Mouse (Mus musculus) MEL (cell line): ENCODE measurements around the gene Ugt1a9. TPM values are rescaled to one million over a fixed set of nuclear protein-coding genes. Genes with fewer than 3 reads are reported as not detected.
"Not testable (repeated sequence)": the region's sequence is repeated elsewhere in the genome, so short reads cannot be mapped to it uniquely, and the experiment has no call there.

Source experiments
- DNase-seq: peaks from one replicate; pipeline ENCODE4 v3.0.0; 2011; ENCODE audit warnings: low read depth, low spot score
- H3K27ac ChIP-seq: 2 replicates; pipeline ENCODE4 v1.5.1; 2012; ENCODE audit warnings: low read depth, mild to moderate bottlenecking, control low read depth, low read length, moderate library complexity; ENCODE audit not compliant: control insufficient read depth
- H3K27me3 ChIP-seq, 2 experiments: fragments of 150-350 bp in 1 of 2; sonication (generic) in 1 of 2; 2 replicates each; pipeline ENCODE4 v1.6.1; 2012; ENCODE audit warnings: low read length in 2 of 2, mild to moderate bottlenecking in 2 of 2, improper control_type of control experiment in 1 of 2, moderate library complexity in 1 of 2; ENCODE audit not compliant: insufficient read depth in 2 of 2, control insufficient read depth in 1 of 2
- H3K36me3 ChIP-seq, 2 experiments: 2 replicates each; pipeline ENCODE4 v1.6.1; 2012 to 2014; ENCODE audit warnings: low read length in 2 of 2, improper control_type of control experiment in 1 of 2, inconsistent platforms in 1 of 2, mild to moderate bottlenecking in 1 of 2; ENCODE audit not compliant: insufficient read depth in 2 of 2, control insufficient read depth in 1 of 2
- H3K4me1 ChIP-seq, 2 experiments: fragments of 150-350 bp in 1 of 2; sonication (generic) in 1 of 2; 2 replicates each; pipeline ENCODE4 v1.6.1; 2012; ENCODE audit warnings: low read length in 2 of 2, improper control_type of control experiment in 1 of 2, mild to moderate bottlenecking in 1 of 2; ENCODE audit not compliant: insufficient read depth in 2 of 2, control insufficient read depth in 1 of 2
- H3K4me3 ChIP-seq, 2 experiments: fragments of 150-350 bp in 1 of 2; sonication (generic) in 1 of 2; 2 replicates each; pipeline ENCODE4 v1.5.1; 2012; ENCODE audit warnings: low read depth in 2 of 2, low read length in 2 of 2, mild to moderate bottlenecking in 2 of 2, moderate library complexity in 2 of 2, control low read depth in 1 of 2, improper control_type of control experiment in 1 of 2; ENCODE audit not compliant: control insufficient read depth in 1 of 2, insufficient read depth in 1 of 2
- H3K79me2 ChIP-seq: 2 replicates; pipeline ENCODE4 v1.6.1; 2012; ENCODE audit warnings: mild to moderate bottlenecking, low read length, moderate library complexity; ENCODE audit not compliant: control insufficient read depth, poor library complexity, insufficient read depth
- H3K9ac ChIP-seq: 2 replicates; pipeline ENCODE4 v1.6.1; 2012; ENCODE audit warnings: low read depth, mild to moderate bottlenecking, control low read depth, low read length, moderate library complexity; ENCODE audit not compliant: control insufficient read depth, poor library complexity, severe bottlenecking
- H3K9me3 ChIP-seq: fragments of 150-350 bp; sonication (generic); replicated peaks from 2 replicates; pipeline ENCODE4 v1.6.1; 2012; ENCODE audit warnings: mild to moderate bottlenecking, low read length, improper control_type of control experiment, moderate library complexity; ENCODE audit not compliant: insufficient read depth
- CHD2 ChIP-seq: IDR thresholded peaks from 2 replicates; pipeline ENCODE4 v1.6.1; 2011; ENCODE audit warnings: low read length, improper control_type of control experiment
- ETS1 ChIP-seq: IDR thresholded peaks from 2 replicates; pipeline ENCODE4 v1.6.1; 2012; ENCODE audit warnings: low read depth, mild to moderate bottlenecking, inconsistent platforms, low read length, improper control_type of control experiment, moderate library complexity
- MAX ChIP-seq: IDR thresholded peaks from 2 replicates; pipeline ENCODE4 v1.6.1; 2011; ENCODE audit warnings: low read length, improper control_type of control experiment
- SIN3A ChIP-seq: IDR thresholded peaks from 2 replicates; pipeline ENCODE4 v1.6.1; 2012; ENCODE audit warnings: low read length, improper control_type of control experiment, inconsistent platforms
- polyA plus RNA-seq, 2 experiments: library from polyadenylated mRNA; stranded (reverse) in 1 of 2; unstranded in 1 of 2; fragments of >175 nt in 1 of 2; fragments of >200 nt in 1 of 2; gene quantifications; 2 replicates each; pipeline versions ENCODE4 v1.2.1 to v1.2.4; 2012; ENCODE audit warnings: low replicate concordance in 2 of 2, low read depth in 1 of 2; ENCODE audit not compliant: insufficient read length in 2 of 2, insufficient read depth in 1 of 2, missing spikeins in 1 of 2
- total RNA-seq: library from RNA; depleted of rRNA; stranded (reverse); fragments of 300-350 nt; gene quantifications from 2 replicates; pipeline ENCODE4 v1.2.3, GENCODE M21; 2012; rRNA removed

Gene Ugt1a9
- total RNA-seq = not detected in 2 replicates
- not detected for polyA plus RNA-seq

DNA sequence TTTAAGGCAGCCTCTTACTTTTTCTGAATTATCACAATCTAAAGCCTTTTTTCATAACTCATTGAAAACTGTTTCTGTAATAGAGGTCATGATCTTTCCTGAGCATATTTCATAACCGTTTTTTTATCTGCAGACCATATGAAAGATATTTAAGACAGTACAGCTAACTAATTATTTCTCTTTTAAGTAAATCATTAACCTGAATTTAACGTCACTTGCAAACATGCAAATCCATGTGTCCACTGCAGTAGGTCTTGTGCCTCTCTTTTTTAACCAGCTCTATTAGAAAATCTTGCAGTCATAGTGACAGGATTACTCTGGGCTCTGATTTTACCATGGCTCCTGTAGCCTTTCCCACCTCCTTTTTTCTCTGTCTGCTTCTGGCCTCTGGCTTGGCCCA is at the start of gene Ugt1a9:
Gene Ugt1a9 (plus strand): TSS at position 306 of the 400 bp plus-strand sequence.
- no peaks in the 10 kb centered on the region for H3K4me1 ChIP-seq
- H3K27me3 ChIP-seq = peaks cover 0 to 1% of the 10 kb centered on the region in 2 experiments; a peak in 1 of 4 replicates
- no peak within 1 kb of the TSS for H3K9ac ChIP-seq
- no peak for DNase-seq
- TF ChIP-seq SIN3A (no peak), ETS1 (no peak), MAX (no peak), CHD2 (no peak)
- H3K36me3 ChIP-seq = no peaks in the 10 kb centered on the region
- no peaks in the 10 kb centered on the region for H3K79me2 ChIP-seq
- no peak within 1 kb of the TSS for H3K4me3 ChIP-seq
- no peak within 1 kb of the TSS for H3K27ac ChIP-seq
- H3K9me3 ChIP-seq = no peaks in the 10 kb centered on the region

DNA sequence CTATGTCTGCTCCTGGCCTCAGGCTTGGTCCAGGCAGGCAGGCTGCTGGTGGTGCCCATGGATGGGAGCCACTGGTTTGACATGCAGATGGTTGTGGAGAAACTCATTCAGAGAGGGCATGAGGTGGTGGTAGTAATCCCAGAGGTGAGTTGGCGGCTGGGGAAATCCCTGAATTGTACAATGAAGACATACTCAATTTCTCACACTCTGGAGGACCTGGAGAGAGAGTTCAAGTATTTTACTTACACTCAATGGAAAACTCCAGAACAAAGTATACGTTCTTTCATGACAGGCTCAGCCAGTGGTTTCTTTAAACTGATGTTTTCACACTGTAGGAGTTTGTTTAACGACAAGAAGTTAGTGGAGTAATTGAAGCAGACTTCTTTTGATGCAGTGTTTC is 45.4 kb upstream of the Ugt1a9 start:
- H3K4me1 ChIP-seq, H3K27ac ChIP-seq, H3K36me3 ChIP-seq, H3K4me3 ChIP-seq, DNase-seq, H3K9me3 ChIP-seq, H3K79me2 ChIP-seq, H3K9ac ChIP-seq: not testable (repeated sequence)
- peaks cover 8 to 13% of the 10 kb centered on the region in 2 experiments for H3K27me3 ChIP-seq

DNA sequence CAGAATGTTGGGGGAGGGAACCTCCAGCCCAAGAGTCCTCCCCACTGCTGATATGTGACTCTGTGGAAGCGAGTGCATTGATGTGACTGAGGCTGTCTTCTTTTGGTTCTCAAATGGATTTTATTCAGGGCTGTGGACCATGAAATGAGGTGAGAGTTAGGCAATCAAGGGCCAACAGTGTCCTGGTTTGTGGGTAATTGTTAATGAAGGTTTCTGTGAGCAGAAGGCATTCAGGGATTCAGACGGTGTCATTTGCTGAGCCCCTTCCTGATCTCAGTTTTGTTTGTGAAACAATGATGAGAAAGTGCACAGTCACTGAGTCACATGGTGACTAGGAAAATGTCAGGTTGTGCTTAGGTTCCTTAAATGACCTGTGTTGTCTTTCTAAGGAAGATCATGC is 27.6 kb upstream of the Ugt1a9 start:
- not testable (repeated sequence) for H3K9ac ChIP-seq, H3K4me1 ChIP-seq, H3K9me3 ChIP-seq, DNase-seq, H3K27ac ChIP-seq, H3K79me2 ChIP-seq, H3K27me3 ChIP-seq, H3K4me3 ChIP-seq, H3K36me3 ChIP-seq

DNA sequence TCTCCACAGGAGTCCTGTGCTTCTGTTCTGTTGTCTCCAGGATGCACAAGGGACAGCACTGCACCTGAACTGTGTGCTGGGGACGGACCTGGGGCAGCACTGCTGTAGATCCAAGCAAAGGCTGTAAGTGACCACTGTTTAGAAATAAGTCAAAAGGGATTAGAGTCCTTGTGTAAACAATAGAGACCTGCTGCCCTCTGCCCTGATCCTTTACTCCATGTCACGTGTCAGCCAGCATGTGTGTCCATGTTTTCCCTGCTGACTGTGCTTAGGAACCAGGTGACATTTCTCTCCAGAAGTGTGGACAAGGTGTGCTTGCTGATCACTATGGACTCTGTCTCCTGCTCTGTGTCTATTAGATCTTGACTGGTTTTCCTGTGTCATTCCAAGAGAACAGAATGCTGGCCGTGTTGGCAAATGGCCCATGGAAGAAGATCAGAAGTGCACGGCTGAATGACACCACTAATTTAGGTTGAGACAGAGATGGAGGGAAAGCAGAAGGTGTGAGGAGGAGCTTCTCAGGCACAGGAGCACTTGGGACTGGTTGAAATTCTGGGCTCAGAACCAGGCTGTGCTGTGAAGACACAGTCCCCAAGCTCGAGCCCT is 25.7 kb upstream of the Ugt1a9 start:
- not testable (repeated sequence) for H3K27ac ChIP-seq, H3K36me3 ChIP-seq, H3K79me2 ChIP-seq, H3K9me3 ChIP-seq, H3K27me3 ChIP-seq, DNase-seq, H3K9ac ChIP-seq, H3K4me1 ChIP-seq, H3K4me3 ChIP-seq

DNA sequence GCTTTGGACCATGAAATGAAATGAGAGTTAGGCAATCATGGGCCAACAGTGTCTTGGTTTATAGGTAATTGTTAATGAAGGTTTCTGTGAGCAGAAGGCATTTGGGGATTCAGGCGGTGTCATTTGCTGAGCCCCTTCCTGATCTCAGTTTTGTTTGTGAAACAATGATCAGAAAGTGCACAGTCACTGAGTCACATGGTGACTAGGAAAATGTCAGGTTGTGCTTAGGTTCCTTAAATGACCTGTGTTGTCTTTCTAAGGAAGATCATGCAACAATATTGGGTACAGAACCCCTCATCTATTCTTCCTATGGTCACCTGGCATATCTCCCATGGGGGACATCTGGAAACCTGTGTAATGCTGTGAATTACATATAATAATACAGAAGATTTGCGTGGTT is 23.2 kb upstream of the Ugt1a9 start:
- H3K27me3 ChIP-seq, H3K79me2 ChIP-seq, H3K36me3 ChIP-seq, H3K27ac ChIP-seq, H3K4me3 ChIP-seq, H3K9me3 ChIP-seq, DNase-seq, H3K4me1 ChIP-seq, H3K9ac ChIP-seq: not testable (repeated sequence)
